Mouse (Mus musculus) lung, postnatal 0 days (tissue): Measurements from ENCODE around the gene Epb41l1.

Source experiments
- CTCF ChIP-seq: IDR thresholded peaks from 2 replicates; pipeline ENCODE4 v1.5.1; 2016; ENCODE audit warnings: antibody characterized with exemption, mild to moderate bottlenecking
- EP300 ChIP-seq: IDR thresholded peaks from 2 replicates; pipeline ENCODE4 v1.6.1; 2016; ENCODE audit warnings: antibody characterized with exemption, mild to moderate bottlenecking, control low read depth

DNA sequence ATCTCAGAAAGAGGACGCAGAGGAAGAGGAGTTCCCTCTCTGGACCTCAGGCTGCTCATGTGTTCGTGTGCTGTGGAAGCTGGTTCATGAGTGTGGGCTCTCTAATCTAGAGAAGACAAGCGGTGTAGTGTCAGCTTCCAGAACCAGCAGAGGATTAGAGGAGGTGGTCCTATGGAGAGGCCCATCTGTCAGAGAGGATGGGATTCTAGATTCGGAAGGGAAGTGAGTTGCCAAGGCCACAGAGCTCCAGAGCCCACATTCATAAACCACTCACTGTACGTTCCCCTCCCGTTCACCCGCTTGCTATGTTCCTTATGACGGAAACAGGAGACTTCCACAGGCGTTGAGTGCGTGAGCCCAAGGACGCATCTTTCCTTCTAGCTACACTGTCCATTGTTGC, 16.9 kb downstream of the Epb41l1 start:
- TF ChIP-seq CTCF: no peak
- TF ChIP-seq EP300: no peak
